Mouse (Mus musculus) MEL-GATA-1-ER (cell line): ENCODE results near the gene Gm37240.

ENCODE experiments used
- DNase-seq: peaks from one replicate; pipeline ENCODE4 v3.0.0-alpha.2; 2012; ENCODE audit warnings: low read depth; ENCODE audit errors: extremely low read depth

Gene Gm37240

GRCm38 (mm10) chr3:85514700-85515099 is 372.6 kb downstream of the Gm37240 start:
- no peak for DNase-seq

GRCm38 (mm10) chr3:85508717-85509279 is 378.5 kb downstream of the Gm37240 start:
- no peak for DNase-seq

- DNase-seq = no peak
Measured at GRCm38 (mm10) chr3:85500096-85500495, 387.2 kb downstream of the Gm37240 start.

- no peak for DNase-seq
Measured at GRCm38 (mm10) chr3:85496146-85496545, 391.2 kb downstream of the Gm37240 start.

GRCm38 (mm10) chr3:85493796-85494195 is 393.5 kb downstream of the Gm37240 start:
- DNase-seq = no peak

GRCm38 (mm10) chr3:85490204-85490603 is 397.1 kb downstream of the Gm37240 start:
- DNase-seq = no peak

GRCm38 (mm10) chr3:85487379-85487778 is 399.9 kb downstream of the Gm37240 start:
- no peak for DNase-seq

- no peak for DNase-seq
Measured at GRCm38 (mm10) chr3:85485536-85486190, 401.7 kb downstream of the Gm37240 start.

GRCm38 (mm10) chr3:85482636-85483035 is 404.7 kb downstream of the Gm37240 start:
- DNase-seq = no peak

GRCm38 (mm10) chr3:85480638-85481037 is 406.7 kb downstream of the Gm37240 start:
- no peak for DNase-seq

- DNase-seq = no peak
Measured at GRCm38 (mm10) chr3:85478731-85479130, 408.6 kb downstream of the Gm37240 start.

- DNase-seq = no peak
Measured at GRCm38 (mm10) chr3:85469711-85470110, 417.6 kb downstream of the Gm37240 start.

GRCm38 (mm10) chr3:85468995-85469394 is 418.3 kb downstream of the Gm37240 start:
- DNase-seq = no peak

- no peak for DNase-seq
Measured at GRCm38 (mm10) chr3:85465283-85466025, 421.9 kb downstream of the Gm37240 start.

GRCm38 (mm10) chr3:85460021-85460420 is 427.3 kb downstream of the Gm37240 start:
- DNase-seq = no peak

GRCm38 (mm10) chr3:85456983-85457382 is 430.3 kb downstream of the Gm37240 start:
- DNase-seq = no peak

- no peak for DNase-seq
Measured at GRCm38 (mm10) chr3:85455453-85455852, 431.9 kb downstream of the Gm37240 start.

- DNase-seq = no peak
Measured at GRCm38 (mm10) chr3:85454001-85454400, 433.3 kb downstream of the Gm37240 start.

- no peak for DNase-seq
Measured at GRCm38 (mm10) chr3:85449461-85449860, 437.9 kb downstream of the Gm37240 start.

- no peak for DNase-seq
Measured at GRCm38 (mm10) chr3:85442781-85443180, 444.5 kb downstream of the Gm37240 start.

- no peak for DNase-seq
Measured at GRCm38 (mm10) chr3:85442261-85442660, 445.1 kb downstream of the Gm37240 start.

GRCm38 (mm10) chr3:85435406-85435805 is 451.9 kb downstream of the Gm37240 start:
- DNase-seq = no peak

GRCm38 (mm10) chr3:85431208-85431607 is 456.1 kb downstream of the Gm37240 start:
- DNase-seq = no peak
